Mouse (Mus musculus): ENCODE measurements around the gene Fam149b.
"Not testable (repeated sequence)": the region's sequence is repeated elsewhere in the genome, so short reads cannot be mapped to it uniquely, and the experiment has no call there.

Gene Fam149b

GRCm38 (mm10) chr14:20347991-20348541 lies at the start of gene Fam149b, which contains the start of gene Ecd:
Gene Fam149b, plus strand, starts transcription at chr14:20348162.
Gene Ecd, minus strand, starts transcription at chr14:20348121.
- peak; percentile 84 to 92 for DNase-seq (ENCODE audit: low spot score in 2 of 2)

GRCm38 (mm10) chr14:20305085-20305484 lies 42.9 kb upstream of the Fam149b start:
- DNase-seq (ENCODE audit: low spot score in 2 of 2), result not testable (repeated sequence)

GRCm38 (mm10) chr14:20315137-20315536 lies 32.8 kb upstream of the Fam149b start:
- DNase-seq (ENCODE audit: low spot score in 2 of 2), result no peak

- DNase-seq (ENCODE audit: low spot score in 2 of 2), result peak; percentile 27 to 51
Measured at GRCm38 (mm10) chr14:20319420-20319819, 28.5 kb upstream of the Fam149b start.

- DNase-seq (ENCODE audit: low spot score in 2 of 2), result no peak
Measured at GRCm38 (mm10) chr14:20324196-20324595, 23.8 kb upstream of the Fam149b start.

GRCm38 (mm10) chr14:20328474-20328873 lies 19.5 kb upstream of the Fam149b start:
- DNase-seq (ENCODE audit: low spot score in 2 of 2), result peak in 1 of 2 experiments; percentile 25

- DNase-seq (ENCODE audit: low spot score in 2 of 2), result no peak
Measured at GRCm38 (mm10) chr14:20331316-20331715, 16.6 kb upstream of the Fam149b start.

- no peak for DNase-seq (ENCODE audit: low spot score in 2 of 2)
Measured at GRCm38 (mm10) chr14:20339415-20339814, 8.5 kb upstream of the Fam149b start.

GRCm38 (mm10) chr14:20340149-20340548 lies 7.8 kb upstream of the Fam149b start:
- peak in 1 of 2 experiments; percentile 26 for DNase-seq (ENCODE audit: low spot score in 2 of 2)

GRCm38 (mm10) chr14:20340866-20341265 lies 7.1 kb upstream of the Fam149b start:
- DNase-seq (ENCODE audit: low spot score in 2 of 2), result no peak

- DNase-seq (ENCODE audit: low spot score in 2 of 2), result no peak
Measured at GRCm38 (mm10) chr14:20345885-20346284, 2.1 kb upstream of the Fam149b start.

- DNase-seq (ENCODE audit: low spot score in 2 of 2), result no peak
Measured at GRCm38 (mm10) chr14:20347441-20347990, 446 bp upstream of the Fam149b start.

- DNase-seq (ENCODE audit: low spot score in 2 of 2), result no peak
Measured at GRCm38 (mm10) chr14:20363230-20363629, 15.3 kb downstream of the Fam149b start.

- no peak for DNase-seq (ENCODE audit: low spot score in 2 of 2)
Measured at GRCm38 (mm10) chr14:20368271-20368670, 20.3 kb downstream of the Fam149b start.

GRCm38 (mm10) chr14:20370798-20371197 lies 22.8 kb downstream of the Fam149b start:
- DNase-seq (ENCODE audit: low spot score in 2 of 2), result no peak

GRCm38 (mm10) chr14:20371854-20372253 lies 23.9 kb downstream of the Fam149b start:
- DNase-seq (ENCODE audit: low spot score in 2 of 2), result no peak

- DNase-seq (ENCODE audit: low spot score in 2 of 2), result no peak
Measured at GRCm38 (mm10) chr14:20377112-20377521, 29.2 kb downstream of the Fam149b start.

GRCm38 (mm10) chr14:20378313-20379061 lies 30.5 kb downstream of the Fam149b start:
- DNase-seq (ENCODE audit: low spot score in 2 of 2), result peak; percentile 43 to 65

GRCm38 (mm10) chr14:20379087-20379640 lies 31.2 kb downstream of the Fam149b start:
- no peak for DNase-seq (ENCODE audit: low spot score in 2 of 2)

- DNase-seq (ENCODE audit: low spot score in 2 of 2), result no peak
Measured at GRCm38 (mm10) chr14:20379753-20380430, 31.9 kb downstream of the Fam149b start.

GRCm38 (mm10) chr14:20388441-20389129 lies 40.6 kb downstream of the Fam149b start, which contains the start of gene Dnajc9:
Gene Dnajc9, minus strand, starts transcription at chr14:20388910.
- DNase-seq (ENCODE audit: low spot score in 2 of 2), result peak; percentile 92 to 94
